Mouse (Mus musculus) cortical plate, adult 2 months (tissue): ENCODE measurements at regions not wholly inside any gene's neighbourhood (a gene's known extent, or its start where the extent isn't known, plus 50 kb on each side); places are given as distances from the start of the nearest gene placed in this dataset.

Source experiments
- H3K27ac ChIP-seq: fragments of 200-500 bp; 2 replicates; pipeline ENCODE4 v1.5.1; 2012; ENCODE audit warnings: low read length, control low read depth, inconsistent platforms; ENCODE audit not compliant: insufficient read depth
- H3K4me1 ChIP-seq: fragments of 200-500 bp; 2 replicates; pipeline ENCODE4 v1.6.1; 2011; ENCODE audit warnings: low read length; ENCODE audit not compliant: control insufficient read depth, insufficient read depth
- H3K4me3 ChIP-seq: fragments of 200-500 bp; 2 replicates; pipeline ENCODE4 v1.5.1; 2011; ENCODE audit warnings: mild to moderate bottlenecking, low read length, control low read depth; ENCODE audit not compliant: insufficient read depth
- CTCF ChIP-seq: fragments of 200-500 bp; IDR thresholded peaks from 2 replicates; pipeline ENCODE4 v1.5.1; 2011; ENCODE audit warnings: mild to moderate bottlenecking, control low read depth, low read length; ENCODE audit not compliant: insufficient read depth; ENCODE audit errors: extremely low read depth
- POLR2A ChIP-seq: fragments of 200-500 bp; IDR thresholded peaks from 2 replicates; pipeline ENCODE4 v1.6.1; 2011; ENCODE audit warnings: mild to moderate bottlenecking, low read length, control low read depth; ENCODE audit not compliant: insufficient read depth; ENCODE audit errors: extremely low read depth

GRCm38 (mm10) chr1:190583272-190583671, 328.3 kb downstream of the Rps6kc1 start:
- Histone ChIP-seq H3K4me3 (no peak overlapping the region), H3K27ac (no peak overlapping the region), H3K4me1 (no peaks in the 10 kb centered on the region)
- TF ChIP-seq CTCF (no peak), POLR2A (no peak)

- TF ChIP-seq POLR2A (no peak), CTCF (no peak)
- H3K27ac ChIP-seq = no peak overlapping the region
- no peaks in the 10 kb centered on the region for H3K4me1 ChIP-seq
- H3K4me3 ChIP-seq = no peak overlapping the region
Measured at GRCm38 (mm10) chr1:190580653-190581052, 330.9 kb downstream of the Rps6kc1 start.

- peaks cover 2% of the 10 kb centered on the region; the same call in 1 of the 2 replicates for H3K4me1 ChIP-seq
- TF ChIP-seq CTCF (no peak), POLR2A (no peak)
- H3K4me3 ChIP-seq = no peak overlapping the region
- H3K27ac ChIP-seq = peak overlapping the region; percentile 29; the same call in 1 of the 2 replicates
Measured at GRCm38 (mm10) chr1:190570981-190571380, 340.6 kb downstream of the Rps6kc1 start.

GRCm38 (mm10) chr1:190570563-190570962, 341.0 kb downstream of the Rps6kc1 start:
- no peak overlapping the region for H3K27ac ChIP-seq
- no peak overlapping the region for H3K4me3 ChIP-seq
- peaks cover 2% of the 10 kb centered on the region; the same call in 1 of the 2 replicates for H3K4me1 ChIP-seq
- TF ChIP-seq CTCF (no peak), POLR2A (no peak)

- TF ChIP-seq CTCF = no peak
- no peak for TF ChIP-seq POLR2A
- no peak overlapping the region for H3K4me3 ChIP-seq
- H3K27ac ChIP-seq = no peak overlapping the region
- H3K4me1 ChIP-seq = peaks cover 2% of the 10 kb centered on the region; the same call in 1 of the 2 replicates
Measured at GRCm38 (mm10) chr1:190566744-190567143, 344.8 kb downstream of the Rps6kc1 start.

DNA sequence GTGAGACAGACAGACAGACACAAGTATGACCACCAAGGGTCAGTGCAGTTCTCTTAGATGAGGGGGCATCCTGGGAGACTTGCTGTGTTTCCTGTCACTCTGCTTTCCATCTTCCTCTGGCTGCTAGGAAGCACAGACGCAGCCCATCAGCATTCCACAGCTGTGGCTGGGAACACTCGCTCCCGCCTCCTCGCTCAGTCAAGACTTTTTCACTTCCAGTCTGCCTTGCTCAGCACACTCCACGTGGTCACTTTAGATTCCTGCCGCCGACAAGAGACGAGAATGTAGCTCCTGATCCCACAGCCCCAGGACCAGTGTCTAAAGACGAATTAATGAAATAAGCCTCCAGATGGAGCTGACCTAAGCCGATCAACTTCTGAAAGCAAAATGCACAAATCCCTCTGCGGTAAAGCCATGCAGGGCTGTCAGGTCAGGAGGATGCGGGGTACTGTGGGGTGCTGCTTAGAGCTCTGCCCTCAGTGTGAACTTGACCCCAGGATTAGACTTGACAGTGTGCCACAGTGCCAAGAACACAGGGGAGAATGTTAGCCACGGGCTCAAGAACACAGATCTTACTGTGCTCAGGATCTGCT, 348.6 kb downstream of the Rps6kc1 start:
- TF ChIP-seq CTCF (no peak), POLR2A (no peak)
- no peaks in the 10 kb centered on the region for H3K4me1 ChIP-seq
- H3K4me3 ChIP-seq = no peak overlapping the region
- H3K27ac ChIP-seq = no peak overlapping the region

DNA sequence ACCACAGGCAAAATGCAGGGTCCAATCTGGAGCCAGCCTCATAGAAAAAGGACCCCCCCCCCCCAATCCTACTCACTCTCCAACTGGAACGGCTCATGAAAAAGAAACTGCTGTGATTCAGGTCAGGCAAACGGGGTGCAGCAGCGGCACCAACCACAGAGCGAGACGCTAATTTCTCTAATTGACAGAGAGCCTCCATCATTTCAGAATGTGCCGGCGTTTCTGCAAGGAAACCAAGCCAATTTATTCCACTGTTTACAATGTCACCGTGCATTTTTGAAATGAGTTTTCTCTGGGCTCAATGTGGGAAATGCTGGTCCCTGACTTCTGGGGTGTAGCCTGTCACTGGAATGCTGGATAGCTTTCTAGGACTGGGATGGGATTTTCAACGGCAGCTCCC, 351.5 kb downstream of the Rps6kc1 start:
- TF ChIP-seq CTCF = no peak
- no peak for TF ChIP-seq POLR2A
- no peaks in the 10 kb centered on the region for H3K4me1 ChIP-seq
- H3K27ac ChIP-seq = no peak overlapping the region
- H3K4me3 ChIP-seq = no peak overlapping the region

- H3K4me3 ChIP-seq = no peak overlapping the region
- TF ChIP-seq POLR2A (no peak), CTCF (0 out of 2 replicates have a peak, but pooled peaks have one; percentile 15)
- no peak overlapping the region for H3K27ac ChIP-seq
- H3K4me1 ChIP-seq = no peaks in the 10 kb centered on the region
Measured at GRCm38 (mm10) chr1:190541892-190542291, 369.7 kb downstream of the Rps6kc1 start.

- no peak overlapping the region for H3K27ac ChIP-seq
- no peaks in the 10 kb centered on the region for H3K4me1 ChIP-seq
- TF ChIP-seq POLR2A (no peak), CTCF (no peak)
Measured at GRCm38 (mm10) chr1:190532879-190533676, 362.6 kb upstream of the Prox1 start.

GRCm38 (mm10) chr1:190531224-190531623, 360.7 kb upstream of the Prox1 start:
- no peak for TF ChIP-seq CTCF
- no peak for TF ChIP-seq POLR2A
- no peaks in the 10 kb centered on the region for H3K4me1 ChIP-seq
- H3K4me3 ChIP-seq = no peak overlapping the region
- no peak overlapping the region for H3K27ac ChIP-seq

More at GRCm38 (mm10) chr1:190532879-190533676, 362.6 kb upstream of the Prox1 start:
- no peak overlapping the region for H3K4me3 ChIP-seq
